Mouse (Mus musculus): ENCODE results near the gene C2cd4b.

DNA sequence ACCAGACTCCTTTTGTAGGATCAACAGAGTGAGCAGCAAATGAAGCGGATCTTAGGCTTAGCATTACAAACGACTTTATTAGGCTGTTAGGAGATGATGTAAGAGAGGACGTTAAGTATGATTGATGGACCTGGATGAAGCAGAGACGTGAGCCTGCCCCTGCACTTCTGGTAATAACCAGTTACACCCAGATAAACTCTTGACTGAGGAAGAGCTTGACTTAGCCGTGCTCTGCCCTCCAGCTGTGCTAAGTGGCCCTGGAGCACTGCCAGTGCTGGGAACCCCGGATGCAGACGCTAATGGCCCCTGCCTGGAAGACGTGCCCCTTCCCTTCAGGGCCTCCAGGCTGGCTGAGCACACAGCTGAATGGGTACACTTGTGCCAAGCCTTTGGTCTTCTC is 19.3 kb downstream of the C2cd4b start:
- no peak for TF ChIP-seq POLR2A (IDR thresholded peaks at IDR 0.05; ENCODE audit: insufficient read depth, low read depth, low read length)
- TF ChIP-seq CTCF (IDR thresholded peaks at IDR 0.05; ENCODE audit: insufficient read depth, low read depth, low read length), result no peak
